Mouse (Mus musculus) heart, adult 2 months (tissue): ENCODE measurements around the gene Gnb3.

Experiments used
- CTCF ChIP-seq: fragments of 200-600 bp; IDR thresholded peaks from 2 replicates; pipeline ENCODE4 v1.8.1; 2022; ENCODE audit warnings: antibody characterized with exemption, mild to moderate bottlenecking, moderate library complexity
- POLR2A ChIP-seq: fragments of 200-500 bp; IDR thresholded peaks from 2 replicates; pipeline ENCODE4 v1.6.1; 2011; ENCODE audit warnings: mild to moderate bottlenecking, low read depth, low read length, control low read depth; ENCODE audit not compliant: insufficient read depth

GRCm38 (mm10) chr6:124858561-124859318, 18.7 kb upstream of the Gnb3 start:
- TF ChIP-seq CTCF, result no peak
- no peak for TF ChIP-seq POLR2A
